Mouse (Mus musculus): ENCODE data around the gene Glis1.

- TF ChIP-seq CTCF (IDR thresholded peaks at IDR 0.05; ENCODE audit: insufficient read depth, low read depth, low read length) (no peak), POLR2A (IDR thresholded peaks at IDR 0.05; ENCODE audit: insufficient read depth, low read depth, low read length) (no peak)
Measured at GRCm38 (mm10) chr4:107393771-107394170, 40.6 kb upstream of the Glis1 start.
